Mouse (Mus musculus) naive thymus-derived CD4-positive, alpha-beta T cell, adult 2 months (primary cell): ENCODE measurements around the gene Cryzl1.
"Not testable (repeated sequence)": the region's sequence is repeated elsewhere in the genome, so short reads cannot be mapped to it uniquely, and the experiment has no call there.

Source experiments
- DNase-seq: peaks from one replicate; pipeline ENCODE4 v3.0.0-alpha.2; 2011; ENCODE audit warnings: low read depth

The Cryzl1 gene

DNA sequence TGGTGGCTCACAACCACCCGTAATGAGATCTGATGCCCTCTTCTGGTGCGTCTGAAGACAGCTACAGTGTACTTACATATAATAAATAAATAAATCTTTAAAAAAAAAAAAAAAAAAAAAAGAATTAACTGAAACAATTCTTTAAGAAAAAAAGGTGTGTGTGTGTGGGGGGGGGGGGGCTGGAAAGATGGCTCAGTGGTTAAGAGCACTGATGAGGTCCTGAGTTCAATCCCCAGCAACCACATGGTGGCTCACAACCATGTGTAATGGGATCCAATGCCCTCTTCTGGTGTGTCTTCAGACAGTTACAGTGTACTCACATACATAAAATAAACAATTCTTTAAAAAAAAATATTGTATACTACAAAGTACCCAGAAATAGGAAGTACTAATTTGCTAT, 83.4 kb downstream of the Cryzl1 start:
- DNase-seq = not testable (repeated sequence)

DNA sequence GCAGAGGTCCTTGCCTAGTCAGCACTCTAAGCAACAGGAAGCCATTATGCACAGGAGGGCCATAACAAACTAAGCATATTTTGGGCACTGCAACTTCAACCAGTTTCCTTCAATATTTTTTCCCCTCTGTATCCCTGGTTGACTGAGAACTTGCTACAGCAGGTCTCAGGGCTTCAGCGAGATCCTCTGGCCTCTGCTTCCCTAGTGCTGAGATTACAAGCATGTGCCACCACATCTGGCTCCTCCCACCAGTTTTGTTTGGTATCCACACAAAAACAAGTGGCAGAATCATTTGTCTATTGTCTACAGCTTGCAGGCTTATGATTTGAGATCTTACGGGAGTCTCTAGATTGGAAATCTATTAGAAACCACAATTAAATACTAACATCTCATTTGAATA, 83.9 kb downstream of the Cryzl1 start:
- no peak for DNase-seq

DNA sequence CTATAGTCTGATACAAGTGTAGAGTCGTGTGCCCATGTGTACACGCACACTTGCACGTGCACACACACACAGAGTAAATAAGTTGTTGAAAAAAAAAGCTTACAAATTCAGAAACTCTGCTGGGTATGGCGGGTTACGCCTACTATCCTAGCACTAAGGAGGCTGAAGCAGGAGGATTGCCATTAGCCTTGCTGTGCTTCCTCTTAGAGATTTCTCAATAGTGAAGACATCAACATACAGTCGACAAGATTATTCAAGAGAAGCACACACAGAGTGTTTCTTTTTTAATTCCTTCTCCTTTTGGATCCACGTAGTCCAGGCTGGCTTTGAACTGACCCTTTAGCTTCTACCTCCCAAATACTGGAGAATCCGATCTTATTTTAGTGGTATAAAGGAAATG, 88.6 kb downstream of the Cryzl1 start:
- no peak for DNase-seq

GRCm38 (mm10) chr16:91639636-91640035, 89.1 kb downstream of the Cryzl1 start:
- no peak for DNase-seq
